Mouse (Mus musculus) MEL (cell line): ENCODE data around the gene Aes. TPM values are rescaled to one million over a fixed set of nuclear protein-coding genes. Genes with fewer than 3 reads are reported as not detected.

ENCODE experiments used
- DNase-seq: peaks from one replicate; pipeline ENCODE4 v3.0.0; 2011; ENCODE audit warnings: low read depth, low spot score
- H3K27ac ChIP-seq: 2 replicates; pipeline ENCODE4 v1.5.1; 2012; ENCODE audit warnings: low read depth, mild to moderate bottlenecking, control low read depth, low read length, moderate library complexity; ENCODE audit not compliant: control insufficient read depth
- H3K27me3 ChIP-seq, 2 experiments: fragments of 150-350 bp in 1 of 2; sonication (generic) in 1 of 2; 2 replicates each; pipeline ENCODE4 v1.6.1; 2012; ENCODE audit warnings: low read length in 2 of 2, mild to moderate bottlenecking in 2 of 2, improper control_type of control experiment in 1 of 2, moderate library complexity in 1 of 2; ENCODE audit not compliant: insufficient read depth in 2 of 2, control insufficient read depth in 1 of 2
- H3K36me3 ChIP-seq, 2 experiments: 2 replicates each; pipeline ENCODE4 v1.6.1; 2012 to 2014; ENCODE audit warnings: low read length in 2 of 2, improper control_type of control experiment in 1 of 2, inconsistent platforms in 1 of 2, mild to moderate bottlenecking in 1 of 2; ENCODE audit not compliant: insufficient read depth in 2 of 2, control insufficient read depth in 1 of 2
- H3K4me1 ChIP-seq, 2 experiments: fragments of 150-350 bp in 1 of 2; sonication (generic) in 1 of 2; 2 replicates each; pipeline ENCODE4 v1.6.1; 2012; ENCODE audit warnings: low read length in 2 of 2, improper control_type of control experiment in 1 of 2, mild to moderate bottlenecking in 1 of 2; ENCODE audit not compliant: insufficient read depth in 2 of 2, control insufficient read depth in 1 of 2
- H3K4me3 ChIP-seq, 2 experiments: fragments of 150-350 bp in 1 of 2; sonication (generic) in 1 of 2; 2 replicates each; pipeline ENCODE4 v1.5.1; 2012; ENCODE audit warnings: low read depth in 2 of 2, low read length in 2 of 2, mild to moderate bottlenecking in 2 of 2, moderate library complexity in 2 of 2, control low read depth in 1 of 2, improper control_type of control experiment in 1 of 2; ENCODE audit not compliant: control insufficient read depth in 1 of 2, insufficient read depth in 1 of 2
- H3K79me2 ChIP-seq: 2 replicates; pipeline ENCODE4 v1.6.1; 2012; ENCODE audit warnings: mild to moderate bottlenecking, low read length, moderate library complexity; ENCODE audit not compliant: control insufficient read depth, poor library complexity, insufficient read depth
- H3K9ac ChIP-seq: 2 replicates; pipeline ENCODE4 v1.6.1; 2012; ENCODE audit warnings: low read depth, mild to moderate bottlenecking, control low read depth, low read length, moderate library complexity; ENCODE audit not compliant: control insufficient read depth, poor library complexity, severe bottlenecking
- H3K9me3 ChIP-seq: fragments of 150-350 bp; sonication (generic); replicated peaks from 2 replicates; pipeline ENCODE4 v1.6.1; 2012; ENCODE audit warnings: mild to moderate bottlenecking, low read length, improper control_type of control experiment, moderate library complexity; ENCODE audit not compliant: insufficient read depth
- BHLHE40 ChIP-seq: IDR thresholded peaks from 2 replicates; pipeline ENCODE4 v1.6.1; 2012; ENCODE audit warnings: low read depth, mild to moderate bottlenecking, inconsistent platforms, low read length, improper control_type of control experiment, borderline replicate concordance
- CHD1 ChIP-seq: IDR thresholded peaks from 2 replicates; pipeline ENCODE4 v1.6.1; 2012; ENCODE audit warnings: low read depth, mild to moderate bottlenecking, inconsistent platforms, low read length, improper control_type of control experiment
- CTCF ChIP-seq, 3 experiments: IDR thresholded peaks in 2 of 3; conservative IDR thresholded peaks in 1 of 3; 2 replicates each; pipeline ENCODE4 v1.5.1; 2011 to 2012; ENCODE audit warnings: low read length in 3 of 3, low read depth in 2 of 3, mild to moderate bottlenecking in 2 of 3, improper control_type of control experiment in 1 of 3, inconsistent platforms in 1 of 3, mixed read lengths in 1 of 3, moderate library complexity in 1 of 3; ENCODE audit not compliant: control insufficient read depth in 1 of 3, insufficient read depth in 1 of 3, poor library complexity in 1 of 3, severe bottlenecking in 1 of 3
- ELF1 ChIP-seq: IDR thresholded peaks from 2 replicates; pipeline ENCODE4 v1.6.1; 2014; ENCODE audit warnings: low read depth, mild to moderate bottlenecking, inconsistent platforms, low read length, improper control_type of control experiment, moderate library complexity
- ETS1 ChIP-seq: IDR thresholded peaks from 2 replicates; pipeline ENCODE4 v1.6.1; 2012; ENCODE audit warnings: low read depth, mild to moderate bottlenecking, inconsistent platforms, low read length, improper control_type of control experiment, moderate library complexity
- GATA1 ChIP-seq: IDR thresholded peaks from 2 replicates; pipeline ENCODE4 v1.6.1; 2011; ENCODE audit warnings: low read depth, low read length, improper control_type of control experiment
- MEF2A ChIP-seq: IDR thresholded peaks from 2 replicates; pipeline ENCODE4 v1.6.1; 2014; ENCODE audit warnings: low read depth, mild to moderate bottlenecking, inconsistent platforms, low read length, improper control_type of control experiment; ENCODE audit not compliant: poor library complexity, insufficient replicate concordance, severe bottlenecking; ENCODE audit errors: extremely low read depth
- NELFE ChIP-seq: IDR thresholded peaks from 2 replicates; pipeline ENCODE4 v1.6.1; 2011; ENCODE audit warnings: low read depth, low read length, improper control_type of control experiment
- POLR2AphosphoS5 ChIP-seq: IDR thresholded peaks from 2 replicates; pipeline ENCODE4 v1.6.1; 2012; ENCODE audit warnings: low read depth, borderline replicate concordance, mild to moderate bottlenecking, inconsistent platforms, low read length, moderate library complexity, mixed read lengths
- RAD21 ChIP-seq: IDR thresholded peaks from 2 replicates; pipeline ENCODE4 v1.6.1; 2011; ENCODE audit warnings: mild to moderate bottlenecking, low read depth, low read length, improper control_type of control experiment
- RCOR1 ChIP-seq: IDR thresholded peaks from 2 replicates; pipeline ENCODE4 v1.6.1; 2012; ENCODE audit warnings: low read depth, mild to moderate bottlenecking, inconsistent platforms, low read length, improper control_type of control experiment
- SIN3A ChIP-seq: IDR thresholded peaks from 2 replicates; pipeline ENCODE4 v1.6.1; 2012; ENCODE audit warnings: low read length, improper control_type of control experiment, inconsistent platforms
- SMC3 ChIP-seq: IDR thresholded peaks from 2 replicates; pipeline ENCODE4 v1.6.1; 2011; ENCODE audit warnings: low read depth, low read length, improper control_type of control experiment
- TCF12 ChIP-seq: IDR thresholded peaks from 2 replicates; pipeline ENCODE4 v1.6.1; 2014; ENCODE audit warnings: low read depth, mild to moderate bottlenecking, inconsistent platforms, low read length, improper control_type of control experiment, moderate library complexity
- UBTF ChIP-seq: IDR thresholded peaks from 2 replicates; pipeline ENCODE4 v1.6.1; 2012; ENCODE audit warnings: low read depth, mild to moderate bottlenecking, inconsistent platforms, low read length, improper control_type of control experiment, moderate library complexity, borderline replicate concordance; ENCODE audit not compliant: insufficient read depth
- USF1 ChIP-seq: IDR thresholded peaks from 2 replicates; pipeline ENCODE4 v1.6.1; 2014; ENCODE audit warnings: low read depth, mild to moderate bottlenecking, inconsistent platforms, low read length, improper control_type of control experiment, moderate library complexity
- USF2 ChIP-seq, 2 experiments: IDR thresholded peaks; 2 replicates each; pipeline ENCODE4 v1.6.1; 2011 to 2012; ENCODE audit warnings: improper control_type of control experiment in 2 of 2, low read length in 2 of 2, borderline replicate concordance in 1 of 2, inconsistent platforms in 1 of 2, low read depth in 1 of 2, mild to moderate bottlenecking in 1 of 2; ENCODE audit not compliant: insufficient read depth in 1 of 2
- ZNF384 ChIP-seq: IDR thresholded peaks from 2 replicates; pipeline ENCODE4 v1.6.1; 2012; ENCODE audit warnings: low read depth, mild to moderate bottlenecking, inconsistent platforms, low read length, improper control_type of control experiment
- polyA plus RNA-seq, 2 experiments: library from polyadenylated mRNA; stranded (reverse) in 1 of 2; unstranded in 1 of 2; fragments of >175 nt in 1 of 2; fragments of >200 nt in 1 of 2; gene quantifications; 2 replicates each; pipeline versions ENCODE4 v1.2.1 to v1.2.4; 2012; ENCODE audit warnings: low replicate concordance in 2 of 2, low read depth in 1 of 2; ENCODE audit not compliant: insufficient read length in 2 of 2, insufficient read depth in 1 of 2, missing spikeins in 1 of 2
- total RNA-seq: library from RNA; depleted of rRNA; stranded (reverse); fragments of 300-350 nt; gene quantifications from 2 replicates; pipeline ENCODE4 v1.2.3, GENCODE M21; 2012

Gene Aes
- total and polyA plus RNA-seq, 3 experiments = 197 to 355 TPM; not detected in 1

DNA sequence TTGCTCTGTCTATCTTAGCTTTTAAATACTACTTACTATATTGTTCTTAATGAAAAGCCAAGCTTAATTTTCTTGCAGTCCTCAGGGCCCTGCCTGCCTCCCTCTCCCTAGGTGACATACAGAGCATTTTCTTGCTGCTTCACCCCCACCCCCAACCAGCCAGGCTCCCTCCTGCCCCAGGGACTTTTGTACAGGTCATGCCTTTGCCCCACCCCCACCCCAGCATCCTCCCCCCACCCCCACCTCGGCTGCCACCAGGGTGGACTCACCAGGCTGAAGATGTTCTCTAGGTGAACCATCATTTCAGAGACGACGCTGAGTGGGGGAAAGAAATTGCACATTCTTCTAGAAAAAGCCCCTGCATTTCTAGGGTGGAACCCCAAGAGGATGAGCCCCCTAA is 39.1 kb downstream of the Aes start:
- H3K4me1 ChIP-seq = peaks cover 5 to 15% of the 10 kb centered on the region in 2 experiments
- peaks cover 0 to 8% of the 10 kb centered on the region in 2 experiments; a peak in 2 of 4 replicates for H3K36me3 ChIP-seq
- no peak for DNase-seq
- no peak for TF ChIP-seq GATA1
- no peak for TF ChIP-seq RAD21
- no peak for TF ChIP-seq ELF1
- TF ChIP-seq CHD1 = no peak
- H3K79me2 ChIP-seq = no peaks in the 10 kb centered on the region; the same call in 1 of the 2 replicates
- H3K27me3 ChIP-seq = no peaks in the 10 kb centered on the region
- no peak overlapping the region for H3K4me3 ChIP-seq
- no peak overlapping the region for H3K27ac ChIP-seq
- no peaks in the 10 kb centered on the region for H3K9me3 ChIP-seq
- no peak overlapping the region for H3K9ac ChIP-seq

DNA sequence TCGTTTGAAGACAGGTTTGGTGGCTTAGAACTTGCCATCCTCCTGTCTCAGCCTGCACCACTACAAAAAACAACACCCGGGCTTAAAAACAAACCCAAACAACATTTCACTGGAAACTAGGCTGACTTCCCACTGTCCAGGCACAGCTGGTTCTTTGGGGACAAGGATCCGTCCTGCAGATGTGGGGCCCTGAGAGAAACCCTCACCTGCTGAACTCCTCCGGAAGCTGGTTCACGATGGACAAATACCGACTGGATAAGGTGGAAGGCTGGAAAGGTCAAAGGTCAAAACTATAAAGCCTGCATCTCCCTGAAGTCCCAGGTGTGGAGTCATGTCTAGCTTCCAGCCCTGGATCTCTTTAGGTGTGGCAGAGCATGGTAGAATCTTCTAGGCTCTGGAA is 39.6 kb downstream of the Aes start:
- Histone ChIP-seq H3K79me2 (no peaks in the 10 kb centered on the region; the same call in 1 of the 2 replicates), H3K36me3 (peaks cover 0 to 8% of the 10 kb centered on the region in 2 experiments; a peak in 2 of 4 replicates), H3K4me1 (peaks cover 5 to 15% of the 10 kb centered on the region in 2 experiments), H3K9ac (no peak overlapping the region), H3K4me3 (no peak overlapping the region), H3K27me3 (no peaks in the 10 kb centered on the region), H3K9me3 (no peaks in the 10 kb centered on the region), H3K27ac (no peak overlapping the region)
- TF ChIP-seq POLR2AphosphoS5 (no peak), ZNF384 (no peak), USF2 (IDR thresholded peaks at IDR 0.05; ENCODE audit: borderline replicate concordance in 1 of 2, insufficient read depth in 1 of 2, low read depth in 1 of 2, low read length in 2 of 2) (no peak), BHLHE40 (no peak), RCOR1 (no peak), ETS1 (no peak), NELFE (no peak), SIN3A (no peak), SMC3 (no peak), TCF12 (no peak), ELF1 (no peak), CTCF (IDR thresholded peaks at IDR 0.05 in 2 of 3, conservative IDR thresholded peaks at IDR 0.05 in 1 of 3; ENCODE audit: control insufficient read depth in 1 of 3, insufficient read depth in 1 of 3, low read depth in 2 of 3, low read length in 3 of 3, poor library complexity in 1 of 3, severe bottlenecking in 1 of 3) (no peak), MEF2A (no peak), USF1 (no peak), UBTF (no peak), CHD1 (no peak)
- no peak for DNase-seq
